Mouse (Mus musculus) ES-Bruce4 (cell line): ENCODE measurements around the gene Actn4.

Experiments used
- CTCF ChIP-seq: IDR thresholded peaks from one replicate; pipeline ENCODE4 v1.8.1; 2011; ENCODE audit warnings: low read depth, low read length
- POLR2A ChIP-seq: IDR thresholded peaks from one replicate; pipeline ENCODE4 v1.8.1; 2011; ENCODE audit warnings: low read length; ENCODE audit not compliant: insufficient read depth

DNA sequence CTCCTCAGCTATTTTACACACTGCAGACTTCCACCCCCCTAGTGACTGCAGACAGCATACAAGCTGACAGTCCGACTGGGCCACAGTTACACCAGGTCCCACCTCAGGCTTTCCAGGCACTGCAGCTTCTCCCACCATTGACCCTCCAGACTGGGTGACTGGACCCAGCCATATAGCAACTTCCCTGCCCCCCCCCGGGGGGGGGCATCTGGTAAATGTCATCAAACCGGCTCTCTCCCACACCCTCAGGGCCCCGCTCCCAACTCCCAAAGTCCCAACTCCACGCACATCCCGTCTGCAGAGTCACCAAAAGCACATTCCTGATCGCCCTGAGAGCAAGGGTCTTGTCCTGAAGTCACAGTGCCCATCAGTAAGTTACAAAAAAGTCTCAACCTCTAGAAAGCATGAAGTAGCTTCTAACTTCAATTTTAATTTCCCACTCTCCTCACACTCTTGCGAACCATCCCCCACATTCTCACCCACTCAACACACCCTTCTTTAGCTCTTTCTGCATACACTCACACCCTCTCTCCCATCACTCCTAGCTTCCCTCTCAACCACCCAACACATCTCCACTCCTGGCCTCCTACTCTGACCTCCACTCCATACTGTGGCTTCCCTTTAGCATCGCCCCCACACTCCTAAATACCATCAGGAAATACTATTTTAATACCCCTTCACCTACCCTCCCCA is 1.6 kb downstream of the Actn4 start:
- TF ChIP-seq CTCF: no peak
- TF ChIP-seq POLR2A: no peak
